Comparison of ENCODE assay signal across 9 mouse cellular contexts in the genomic region with DNA sequence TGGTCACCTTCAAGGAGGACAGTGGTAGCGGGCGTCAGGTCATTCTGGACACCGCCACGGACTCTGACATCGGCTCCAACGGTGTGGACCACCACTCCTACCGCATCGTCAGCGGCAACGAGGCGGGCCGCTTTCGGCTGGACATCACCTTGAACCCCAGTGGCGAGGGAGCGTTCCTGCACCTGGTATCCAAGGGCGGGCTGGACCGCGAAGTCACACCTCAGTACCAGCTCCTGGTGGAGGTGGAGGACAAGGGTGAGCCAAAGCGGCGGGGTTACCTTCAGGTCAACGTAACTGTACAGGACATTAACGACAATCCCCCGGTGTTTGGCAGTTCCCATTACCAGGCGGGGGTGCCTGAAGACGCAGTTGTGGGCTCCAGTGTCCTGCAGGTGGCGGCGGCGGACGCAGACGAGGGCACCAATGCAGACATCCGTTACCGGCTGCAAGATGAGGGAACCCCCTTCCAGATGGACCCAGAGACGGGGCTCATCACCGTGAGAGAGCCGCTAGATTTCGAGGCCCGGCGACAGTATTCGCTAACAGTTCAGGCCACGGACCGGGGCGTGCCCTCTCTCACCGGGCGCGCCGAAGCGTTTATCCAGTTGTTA. TPM values are rescaled to one million over a fixed set of nuclear protein-coding genes. Genes with fewer than 3 reads are reported as not detected.
DNase-seq lines count a peak whose midpoint lies in the region; ATAC-seq and TF ChIP-seq lines count a peak whose summit lies in the region.
"Had no signal": no experiment of that assay in that cellular context is flagged by ENCODE, and none has a peak within 500 bp of the region (broad histone marks: within the 10 kb centered on the region; RNA-seq: fewer than 3 reads in every experiment).

No protein-coding gene starts in this region.

- H3K4me2 ChIP-seq in hindbrain, embryonic 15.5 days: peak overlapping the region; percentile 88
- H3K4me2 ChIP-seq in stomach, embryonic 14.5 days (replicated peaks; ENCODE audit: low read depth, low read length): peak overlapping the region; percentile 91

- peak overlapping the region; percentile 86 for H3K9ac ChIP-seq in hindbrain, embryonic 15.5 days
- peak overlapping the region; percentile 86 for H3K9ac ChIP-seq in stomach, embryonic 14.5 days (replicated peaks; ENCODE audit: low read depth, low read length)

- TF ChIP-seq CTCF in brain, embryonic 14.5 days (IDR thresholded peaks at IDR 0.05; ENCODE audit: borderline replicate concordance, extremely low read depth, insufficient read depth, insufficient read length): peak; percentile 46

- under 1% methylated on average over 47 of the region's 47 CpGs for WGBS in hindbrain, embryonic 15.5 days
- under 1% methylated on average over 47 of the region's 47 CpGs for WGBS in midbrain, embryonic 10.5 days
- under 1% methylated on average over 47 of the region's 47 CpGs for WGBS in stomach, embryonic 14.5 days

- peak; percentile 23 for ATAC-seq in hindbrain, embryonic 15.5 days (ENCODE audit: low FRiP score, low read depth)
- no peak; the same call in 1 of the 2 replicates for ATAC-seq in stomach, embryonic 14.5 days (ENCODE audit: insufficient number of reproducible peaks, insufficient read depth, low FRiP score, low read depth)

- intact Hi-C loops in left cerebral cortex, postnatal 4 days (cut with DNase I): loop anchor here (2.0 to 10.0 kb wide), 6 partner anchors 337 to 1635 kb away; no protein-coding TSS in a partner anchor

- H3K9me3 ChIP-seq in hindbrain, embryonic 15.5 days: no peaks in the 10 kb centered on the region
- peaks cover 27% of the 10 kb centered on the region for H3K9me3 ChIP-seq in midbrain, embryonic 10.5 days (replicated peaks)
- H3K9me3 ChIP-seq in stomach, embryonic 14.5 days (ENCODE audit: control insufficient read depth, low read depth, low read length): no peaks in the 10 kb centered on the region

- H3K27me3 ChIP-seq in hindbrain, embryonic 15.5 days: no peaks in the 10 kb centered on the region
- peaks cover 11% of the 10 kb centered on the region for H3K27me3 ChIP-seq in midbrain, embryonic 10.5 days (ENCODE audit: low read depth, poor library complexity, severe bottlenecking)
- H3K27me3 ChIP-seq in stomach, embryonic 14.5 days (ENCODE audit: control insufficient read depth, insufficient read depth, low read length): no peaks in the 10 kb centered on the region; the same call in 1 of the 2 replicates

- peaks cover 43% of the 10 kb centered on the region for H3K4me1 ChIP-seq in hindbrain, embryonic 15.5 days (replicated peaks)
- H3K4me1 ChIP-seq in midbrain, embryonic 10.5 days: peaks cover 58% of the 10 kb centered on the region
- H3K4me1 ChIP-seq in stomach, embryonic 14.5 days (ENCODE audit: control insufficient read depth, insufficient read depth, low read length): 0 out of 2 replicates have a peak, but pooled peaks cover 2% of the 10 kb centered on the region

- peak overlapping the region; percentile 61 for H3K4me3 ChIP-seq in hindbrain, embryonic 15.5 days
- peak overlapping the region; percentile 89 for H3K4me3 ChIP-seq in midbrain, embryonic 10.5 days
- H3K4me3 ChIP-seq in stomach, embryonic 14.5 days (ENCODE audit: low read depth, low read length): peak overlapping the region; percentile 84

- H3K36me3 ChIP-seq in hindbrain, embryonic 15.5 days: peaks cover 7% of the 10 kb centered on the region
- H3K36me3 ChIP-seq in midbrain, embryonic 10.5 days: peaks cover 42% of the 10 kb centered on the region
- peaks cover 11% of the 10 kb centered on the region for H3K36me3 ChIP-seq in stomach, embryonic 14.5 days (ENCODE audit: control insufficient read depth, insufficient read depth, low read length)

- TF ChIP-seq POLR2A in brain, embryonic 14.5 days (IDR thresholded peaks at IDR 0.05; ENCODE audit: borderline replicate concordance, extremely low read depth, insufficient read depth, insufficient read length, poor library complexity, severe bottlenecking): no peak

- peak overlapping the region; percentile 94 for H3K27ac ChIP-seq in hindbrain, embryonic 15.5 days (replicated peaks)
- peak overlapping the region; percentile 93 for H3K27ac ChIP-seq in midbrain, embryonic 10.5 days (replicated peaks)
- H3K27ac ChIP-seq in stomach, embryonic 14.5 days (ENCODE audit: low read length): peak overlapping the region; percentile 96; the same call in 1 of the 2 replicates
- H3K27ac ChIP-seq: macrophage had no signal

- peak; percentile 75 to 76 for DNase-seq in cerebellum, postnatal 14 days
- DNase-seq in cerebellum, adult 9-10 months: no peak
- DNase-seq in brain, embryonic 14.5 days (ENCODE audit: low read depth): peak; percentile 88
- peak; percentile 44 to 46 for DNase-seq in frontal cortex, postnatal 25 days (ENCODE audit: low spot score in 2 of 2)
- peak; percentile 66 for DNase-seq in left cerebral cortex, postnatal 4 days
- DNase-seq in midbrain, embryonic 10.5 days (ENCODE audit: low spot score): peak; percentile 61

RNA-seq across cellular contexts. Expression of a gene that starts 0.7 kb away (rescaled TPM):
- polyA plus RNA-seq in brain, embryonic 14.5 days (2012; rRNA removed): 13.9 and 20.9 TPM in 2 replicates
- 9.0 and 9.2 TPM in 2 replicates for polyA plus RNA-seq in hindbrain, embryonic 15.5 days (2015; fragmentation: Nextera tagmentation; extraction: Ambion mirVana)
- total RNA-seq in left cerebral cortex, postnatal 4 days (2021): 10 to 100 TPM; 84.1 to 84.2 TPM
- polyA plus RNA-seq in midbrain, embryonic 10.5 days (2016; fragmentation: Nextera tagmentation; extraction: Ambion mirVana): 5.1 and 6.6 TPM in 2 replicates
- polyA plus RNA-seq in stomach, embryonic 14.5 days (2014; fragmentation: Nextera tagmentation; extraction: Ambion mirVana): 21.6 and 22.9 TPM in 2 replicates
